Mouse (Mus musculus) heart, embryonic 13.5 days (tissue): ENCODE measurements around the gene Cadps2. TPM values are rescaled to one million over a fixed set of nuclear protein-coding genes. Genes with fewer than 3 reads are reported as not detected.

ENCODE experiments used
- ATAC-seq: fragments of 200-750 bp; cut with Nextera tagmentation; 2 replicates; pipeline ENCODE4 v1.8.0; 2017; ENCODE audit warnings: moderate TSS enrichment; ENCODE audit not compliant: insufficient number of reproducible peaks, low FRiP score, low TSS enrichment; ENCODE audit errors: extremely low read depth
- H3K27ac ChIP-seq: fragments of 300-500 bp; sonication (generic); replicated peaks from 2 replicates; pipeline ENCODE4 v1.5.1; 2015; ENCODE audit warnings: moderate library complexity, mild to moderate bottlenecking, inconsistent platforms
- H3K27me3 ChIP-seq: fragments of 300-500 bp; sonication (generic); replicated peaks from 2 replicates; pipeline ENCODE4 v1.6.1; 2015; ENCODE audit warnings: mild to moderate bottlenecking, inconsistent platforms
- H3K36me3 ChIP-seq: fragments of 300-500 bp; sonication (generic); 2 replicates; pipeline ENCODE4 v1.6.1; 2015; ENCODE audit warnings: mild to moderate bottlenecking, inconsistent platforms
- H3K4me1 ChIP-seq: fragments of 300-500 bp; sonication (generic); 2 replicates; pipeline ENCODE4 v1.6.1; 2015; ENCODE audit warnings: inconsistent platforms
- H3K4me2 ChIP-seq: fragments of 300-500 bp; sonication (generic); 2 replicates; pipeline ENCODE4 v1.6.1; 2015; ENCODE audit warnings: inconsistent platforms, mild to moderate bottlenecking, moderate library complexity
- H3K4me3 ChIP-seq: fragments of 300-500 bp; sonication (generic); 2 replicates; pipeline ENCODE4 v1.5.1; 2015; ENCODE audit warnings: moderate library complexity, mild to moderate bottlenecking, inconsistent platforms
- H3K9ac ChIP-seq: fragments of 300-500 bp; sonication (generic); 2 replicates; pipeline ENCODE4 v1.6.1; 2015; ENCODE audit warnings: inconsistent platforms, mild to moderate bottlenecking, moderate library complexity
- H3K9me3 ChIP-seq: fragments of 300-500 bp; sonication (generic); 2 replicates; pipeline ENCODE4 v1.6.1; 2016; ENCODE audit warnings: inconsistent platforms
- WGBS: fragments of 180-500 bp; shearing (Covaris S2); methylation state at CpG from one replicate; pipeline ENCODE4 v1.1.7; 2015; ENCODE audit warnings: mixed read lengths; 5-methylcytosine and 5-hydroxymethylcytosine counted together
- polyA plus RNA-seq: library from polyadenylated mRNA; unstranded; fragments of >200 nt; fragmentation: Nextera tagmentation; extraction: Ambion mirVana; gene quantifications from 2 replicates; pipeline ENCODE4 v1.2.1, GENCODE M21; 2015

Gene Cadps2
- polyA plus RNA-seq, 1 experiment from 2014 or later = 0.78 TPM

DNA sequence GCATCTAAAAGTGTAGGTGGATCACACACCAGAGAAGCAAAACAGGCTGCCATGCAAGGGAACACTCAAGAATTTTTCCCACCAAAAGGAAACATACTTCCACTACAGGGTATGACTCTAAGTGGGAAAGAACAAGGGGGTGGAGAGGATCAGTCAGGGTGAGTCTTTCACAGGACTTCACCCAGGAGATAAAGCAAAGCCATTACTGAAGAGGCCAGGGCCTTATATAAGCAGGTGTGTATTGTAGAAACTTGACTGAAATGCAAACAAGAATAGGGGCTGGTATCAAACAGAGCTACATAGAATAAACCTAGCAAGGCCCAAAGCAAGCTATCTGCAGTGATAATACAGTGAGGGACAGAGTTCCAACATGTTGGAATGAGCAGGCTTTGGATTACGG, 271.6 kb downstream of the Cadps2 start:
- Histone ChIP-seq H3K4me3 (no peak overlapping the region), H3K27ac (no peak overlapping the region), H3K27me3 (no peaks in the 10 kb centered on the region), H3K4me2 (no peak overlapping the region), H3K4me1 (no peaks in the 10 kb centered on the region), H3K9ac (no peak overlapping the region), H3K36me3 (no peaks in the 10 kb centered on the region), H3K9me3 (no peaks in the 10 kb centered on the region)
- WGBS = 69% methylated on average over 1 of the region's 1 CpGs
- no peak for ATAC-seq

DNA sequence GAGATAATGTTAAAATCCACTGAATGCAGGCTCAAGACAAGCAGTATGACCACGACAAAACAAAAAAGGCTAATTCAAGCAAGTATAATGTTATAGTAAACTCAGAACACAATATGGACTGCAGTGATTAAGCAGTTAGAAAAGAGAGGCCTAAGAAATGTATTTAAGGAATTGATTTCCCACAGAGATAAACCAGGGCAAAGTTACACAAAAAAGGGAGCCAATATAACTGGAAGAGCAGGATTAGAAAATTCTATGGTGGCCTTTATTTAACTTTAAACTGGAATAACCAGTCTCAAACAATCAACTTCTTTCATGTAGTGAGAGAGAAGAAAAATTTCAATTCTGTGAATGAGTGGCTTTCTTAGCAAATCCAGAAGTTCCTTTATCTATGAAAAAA, 289.3 kb downstream of the Cadps2 start:
- Histone ChIP-seq H3K4me3 (no peak overlapping the region), H3K4me2 (no peak overlapping the region), H3K27ac (no peak overlapping the region), H3K27me3 (no peaks in the 10 kb centered on the region), H3K9me3 (no peaks in the 10 kb centered on the region), H3K4me1 (no peaks in the 10 kb centered on the region), H3K9ac (no peak overlapping the region), H3K36me3 (no peaks in the 10 kb centered on the region)
- ATAC-seq = no peak
- 75% methylated on average over 1 of the region's 1 CpGs for WGBS

DNA sequence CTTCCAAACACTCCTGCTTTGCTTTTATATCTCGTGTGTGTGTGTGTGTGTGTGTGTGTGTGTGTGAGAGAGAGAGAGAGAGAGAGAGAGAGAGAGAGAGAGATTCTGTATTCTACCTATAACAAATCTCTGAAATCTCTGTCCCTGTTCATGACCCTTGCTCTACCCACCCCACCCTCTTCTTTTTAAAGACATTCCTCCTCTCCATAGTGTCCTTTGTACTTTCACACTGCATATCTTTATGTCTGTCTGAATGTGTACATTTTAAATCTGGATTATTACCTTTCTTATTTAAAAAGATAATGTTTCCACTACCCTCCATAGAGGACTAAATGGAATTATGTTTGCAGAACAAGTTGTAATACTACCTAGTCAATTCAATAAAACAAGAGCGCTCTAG, 315.5 kb downstream of the Cadps2 start:
- ATAC-seq = no peak
- Histone ChIP-seq H3K9ac (no peak overlapping the region), H3K4me3 (no peak overlapping the region), H3K36me3 (no peaks in the 10 kb centered on the region), H3K9me3 (no peaks in the 10 kb centered on the region), H3K27me3 (no peaks in the 10 kb centered on the region), H3K4me2 (no peak overlapping the region), H3K4me1 (no peaks in the 10 kb centered on the region), H3K27ac (no peak overlapping the region)
- 70% methylated on average over 2 of the region's 2 CpGs for WGBS

DNA sequence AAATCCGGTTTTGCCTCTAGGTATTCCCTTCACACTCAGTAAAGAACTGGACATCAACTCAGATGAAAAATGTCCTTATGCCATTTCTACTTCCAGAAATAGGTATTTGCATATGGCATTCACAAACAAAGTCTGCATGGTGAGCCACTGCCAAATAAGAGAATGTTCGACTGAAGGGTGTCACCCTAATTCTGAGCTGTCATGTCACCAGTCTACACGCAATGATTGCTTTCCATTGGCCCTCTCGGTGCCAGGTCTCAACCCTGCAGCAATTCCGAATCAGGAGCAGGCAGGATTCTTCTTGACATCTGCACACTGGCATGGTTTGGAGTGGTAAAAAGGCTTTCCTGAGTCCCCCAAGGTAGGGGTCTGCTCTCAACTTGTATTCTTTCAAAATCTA, 316.7 kb downstream of the Cadps2 start:
- no peaks in the 10 kb centered on the region for H3K4me1 ChIP-seq
- H3K9ac ChIP-seq = no peak overlapping the region
- no peak for ATAC-seq
- no peaks in the 10 kb centered on the region for H3K36me3 ChIP-seq
- H3K27ac ChIP-seq = no peak overlapping the region
- 82% methylated on average over 5 of the region's 5 CpGs for WGBS
- H3K9me3 ChIP-seq = no peaks in the 10 kb centered on the region
- H3K4me3 ChIP-seq = no peak overlapping the region
- H3K27me3 ChIP-seq = no peaks in the 10 kb centered on the region
- no peak overlapping the region for H3K4me2 ChIP-seq

DNA sequence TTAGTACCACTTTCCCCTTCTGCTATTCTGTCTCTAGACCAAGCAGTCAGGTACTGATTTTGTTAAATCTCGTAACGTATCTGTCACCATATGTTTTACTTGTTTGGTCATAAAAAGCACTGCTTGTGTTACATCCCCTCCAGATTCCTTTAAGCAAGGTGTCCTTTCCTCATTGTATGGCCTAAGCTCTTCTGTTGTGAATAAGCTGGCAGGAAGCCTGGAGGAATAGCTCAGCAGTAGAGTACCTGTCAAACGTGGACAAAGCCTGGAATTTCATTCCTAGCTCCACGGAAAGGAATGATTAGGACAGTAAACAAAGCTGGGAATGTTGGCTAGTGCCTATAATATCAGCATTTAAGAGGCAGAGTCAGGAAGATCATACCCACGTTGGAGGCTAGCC, 340.6 kb downstream of the Cadps2 start:
- Histone ChIP-seq H3K36me3 (no peaks in the 10 kb centered on the region), H3K9ac (no peak overlapping the region), H3K27ac (no peak overlapping the region), H3K4me3 (no peak overlapping the region), H3K4me1 (peaks cover 2% of the 10 kb centered on the region; the same call in 1 of the 2 replicates), H3K27me3 (no peaks in the 10 kb centered on the region), H3K9me3 (no peaks in the 10 kb centered on the region), H3K4me2 (no peak overlapping the region)
- WGBS = 51% methylated on average over 5 of the region's 5 CpGs
- ATAC-seq = no peak

DNA sequence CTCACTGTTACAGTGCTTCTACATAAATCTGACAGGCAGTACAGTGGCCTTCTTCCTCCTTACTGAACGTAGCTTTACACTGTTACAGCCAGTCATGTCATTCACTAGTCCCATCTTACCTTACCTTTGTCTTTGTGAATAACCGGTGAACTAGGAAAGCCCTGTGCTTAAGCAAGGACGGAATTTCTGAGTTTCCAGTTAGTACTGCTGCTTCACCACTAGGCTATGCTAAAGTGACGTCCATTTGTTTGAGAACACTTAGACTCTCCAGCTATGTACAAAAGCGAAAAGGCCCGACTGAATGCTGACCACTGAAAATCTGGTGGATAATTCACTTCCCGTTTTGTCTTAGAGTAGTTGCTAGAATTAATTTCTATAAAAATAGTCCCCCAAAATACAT, 347.4 kb downstream of the Cadps2 start:
- no peak for ATAC-seq

DNA sequence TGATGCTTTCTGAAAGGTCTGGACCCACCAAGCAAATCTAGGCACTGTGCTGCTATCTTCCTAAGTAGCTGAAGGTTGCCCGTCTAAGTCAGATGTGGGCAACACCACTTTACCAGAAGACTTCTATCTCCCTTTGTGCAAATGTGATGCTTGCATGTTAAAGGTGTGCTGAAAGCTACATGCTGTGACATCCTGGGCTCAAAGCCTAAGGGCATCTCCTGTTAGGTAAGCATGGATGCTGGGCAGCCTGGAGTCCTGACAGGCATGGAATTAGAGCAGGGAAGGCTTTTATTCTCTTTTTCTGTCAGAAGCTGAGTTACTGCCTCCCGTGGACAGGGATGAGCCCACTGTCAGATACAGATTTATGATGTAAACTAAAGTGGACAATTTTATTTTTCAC, 348.8 kb downstream of the Cadps2 start:
- Histone ChIP-seq H3K27ac (no peak overlapping the region), H3K9me3 (no peaks in the 10 kb centered on the region), H3K27me3 (0 out of 2 replicates have a peak, but pooled peaks cover 3% of the 10 kb centered on the region), H3K4me2 (no peak overlapping the region), H3K4me3 (no peak overlapping the region), H3K4me1 (peaks cover 2% of the 10 kb centered on the region; the same call in 1 of the 2 replicates), H3K36me3 (no peaks in the 10 kb centered on the region), H3K9ac (no peak overlapping the region)
- ATAC-seq = no peak
- WGBS = 69% methylated on average over 2 of the region's 2 CpGs

More for the DNA sequence above, 347.4 kb downstream of the Cadps2 start:
- Histone ChIP-seq H3K4me2 (no peak overlapping the region), H3K4me3 (no peak overlapping the region), H3K27me3 (0 out of 2 replicates have a peak, but pooled peaks cover 3% of the 10 kb centered on the region), H3K9me3 (no peaks in the 10 kb centered on the region), H3K9ac (no peak overlapping the region), H3K36me3 (no peaks in the 10 kb centered on the region), H3K4me1 (peaks cover 2% of the 10 kb centered on the region; the same call in 1 of the 2 replicates), H3K27ac (no peak overlapping the region)
- 44% methylated on average over 7 of the region's 7 CpGs for WGBS

DNA sequence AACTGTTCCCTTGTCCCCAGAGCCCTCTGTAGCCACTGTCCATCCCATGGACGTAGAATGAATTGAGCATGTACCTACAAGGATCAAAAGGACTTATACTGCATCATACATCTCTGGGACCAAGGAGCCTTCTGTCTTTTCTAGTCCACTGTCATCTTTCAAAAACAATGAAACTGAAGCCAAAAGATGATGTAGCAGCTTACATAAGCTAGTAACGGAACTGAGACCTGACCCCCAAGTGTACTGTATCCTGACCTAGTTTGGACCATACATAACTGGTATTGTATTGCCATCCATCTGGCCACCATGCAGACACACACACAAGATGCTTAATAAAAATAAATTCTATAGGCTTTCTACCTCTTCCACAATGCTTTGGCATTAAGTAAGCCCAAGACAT, 350.2 kb downstream of the Cadps2 start:
- 72% methylated on average over 2 of the region's 2 CpGs for WGBS
- Histone ChIP-seq H3K4me2 (no peak overlapping the region), H3K4me1 (no peaks in the 10 kb centered on the region), H3K27ac (no peak overlapping the region), H3K36me3 (no peaks in the 10 kb centered on the region), H3K9ac (no peak overlapping the region), H3K27me3 (0 out of 2 replicates have a peak, but pooled peaks cover 3% of the 10 kb centered on the region), H3K9me3 (no peaks in the 10 kb centered on the region), H3K4me3 (no peak overlapping the region)
- ATAC-seq = no peak

DNA sequence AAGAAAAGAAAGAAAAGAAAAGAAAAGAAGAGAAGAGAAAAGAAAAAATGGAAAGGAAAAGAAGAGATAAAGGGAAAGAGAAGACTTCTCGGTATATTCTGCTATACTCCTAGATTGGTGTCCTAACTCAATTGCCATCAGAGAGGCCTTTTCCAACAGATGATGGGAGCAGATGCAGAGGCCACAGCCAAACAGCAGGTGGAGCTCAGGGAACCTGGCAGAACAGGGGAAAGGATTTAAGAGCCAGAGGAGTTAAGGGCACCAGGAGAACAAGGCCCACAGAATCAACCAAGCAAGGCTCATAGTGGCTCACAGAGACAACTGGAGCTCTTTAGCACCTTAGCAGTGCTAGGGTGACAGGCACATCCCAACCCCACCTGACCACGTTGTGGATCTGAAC, 366.5 kb downstream of the Cadps2 start:
- H3K27me3 ChIP-seq = no peaks in the 10 kb centered on the region
- H3K9me3 ChIP-seq = no peaks in the 10 kb centered on the region
- H3K36me3 ChIP-seq = no peaks in the 10 kb centered on the region
- no peaks in the 10 kb centered on the region for H3K4me1 ChIP-seq
- no peak overlapping the region for H3K4me2 ChIP-seq
- H3K4me3 ChIP-seq = no peak overlapping the region
- 61% methylated on average over 2 of the region's 2 CpGs for WGBS
- no peak overlapping the region for H3K27ac ChIP-seq
- no peak for ATAC-seq
- no peak overlapping the region for H3K9ac ChIP-seq

DNA sequence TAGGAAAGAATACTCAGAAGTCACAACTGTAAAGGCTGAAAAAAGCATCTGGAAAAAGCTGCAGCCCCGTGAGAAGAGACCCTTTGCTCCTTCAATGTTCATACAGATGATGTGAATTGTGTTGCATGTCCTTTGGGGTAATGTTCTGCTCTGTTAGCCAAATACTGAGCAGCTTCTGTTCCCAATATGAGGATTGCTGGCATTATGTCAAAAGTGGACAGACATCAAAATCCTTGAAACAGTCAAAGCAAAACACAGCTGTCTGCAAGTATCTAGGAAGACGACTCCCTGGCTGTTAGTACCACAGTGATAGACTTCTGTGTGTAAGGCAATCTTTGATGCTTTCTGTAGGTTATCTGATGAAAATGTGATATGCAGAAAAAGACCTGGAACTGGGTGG, 367.4 kb downstream of the Cadps2 start:
- WGBS = 61% methylated on average over 2 of the region's 2 CpGs
- Histone ChIP-seq H3K4me3 (no peak overlapping the region), H3K27me3 (no peaks in the 10 kb centered on the region), H3K4me1 (no peaks in the 10 kb centered on the region), H3K9ac (no peak overlapping the region), H3K36me3 (no peaks in the 10 kb centered on the region), H3K27ac (no peak overlapping the region), H3K9me3 (no peaks in the 10 kb centered on the region), H3K4me2 (no peak overlapping the region)
- no peak for ATAC-seq

DNA sequence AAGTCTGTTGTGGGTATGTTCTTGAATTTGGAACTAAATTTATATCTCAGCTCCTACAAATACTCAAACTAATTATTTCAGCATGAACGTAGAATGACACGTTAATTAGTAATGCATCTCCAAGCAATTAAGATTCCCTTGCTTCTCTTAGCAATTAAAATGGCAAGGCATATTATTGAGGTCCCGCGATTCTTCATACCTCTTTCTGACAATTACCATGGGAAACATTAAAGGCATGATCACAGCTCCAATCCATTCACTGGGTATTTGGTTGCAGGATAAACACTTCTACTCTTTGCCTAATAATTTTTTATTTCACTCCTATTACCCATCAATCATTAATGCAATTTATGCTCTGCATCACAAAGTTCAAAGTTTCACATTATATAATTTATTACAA, 371.3 kb downstream of the Cadps2 start:
- 83% methylated on average over 4 of the region's 4 CpGs for WGBS
- Histone ChIP-seq H3K4me1 (no peaks in the 10 kb centered on the region), H3K36me3 (no peaks in the 10 kb centered on the region)

DNA sequence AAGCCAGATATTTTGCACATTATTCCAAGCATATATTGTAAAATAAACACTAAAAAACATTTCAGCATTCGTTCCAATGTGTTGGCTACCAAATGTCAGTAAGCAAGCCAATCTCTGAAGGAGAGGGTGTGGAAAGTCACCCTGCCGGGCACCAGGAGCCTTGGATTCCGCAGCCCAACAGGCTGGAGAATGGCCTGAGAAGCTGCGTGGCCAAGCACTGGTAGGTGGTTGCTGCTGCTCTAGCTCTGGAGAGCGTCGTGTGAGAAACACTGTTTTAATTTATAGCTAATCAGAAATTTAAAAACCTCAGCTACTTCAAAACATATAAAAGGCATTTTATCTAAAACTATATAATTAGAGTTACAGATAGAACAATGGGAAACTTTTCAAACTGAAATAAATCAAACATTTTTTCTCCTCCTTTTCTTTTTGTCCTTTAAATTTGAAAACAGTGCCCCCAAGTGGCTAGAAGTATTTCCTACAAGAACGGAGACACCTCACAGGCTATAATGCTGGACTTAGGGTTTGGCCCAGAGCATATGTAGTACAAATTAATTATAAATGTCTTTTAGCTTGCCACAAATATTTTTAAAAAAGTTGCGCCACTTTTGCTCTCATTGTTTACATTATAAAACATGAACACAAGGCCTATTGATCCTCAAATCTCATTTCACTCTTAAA, 376.5 kb downstream of the Cadps2 start:
- peak overlapping the region; percentile 47; the same call in 1 of the 2 replicates for H3K9ac ChIP-seq
- no peak for ATAC-seq
- no peaks in the 10 kb centered on the region for H3K36me3 ChIP-seq
- WGBS = 23% methylated on average over 8 of the region's 8 CpGs
- no peak overlapping the region for H3K4me3 ChIP-seq
- H3K4me2 ChIP-seq = peak overlapping the region; percentile 46
- no peaks in the 10 kb centered on the region for H3K27me3 ChIP-seq
- H3K9me3 ChIP-seq = no peaks in the 10 kb centered on the region
- no peak overlapping the region for H3K27ac ChIP-seq
- 0 out of 2 replicates have a peak, but pooled peaks cover 2% of the 10 kb centered on the region for H3K4me1 ChIP-seq

More for the DNA sequence above, 371.3 kb downstream of the Cadps2 start:
- H3K27me3 ChIP-seq = no peaks in the 10 kb centered on the region
- no peak overlapping the region for H3K4me2 ChIP-seq
- H3K4me3 ChIP-seq = no peak overlapping the region
- no peak overlapping the region for H3K9ac ChIP-seq
- H3K27ac ChIP-seq = no peak overlapping the region
- no peak for ATAC-seq
- no peaks in the 10 kb centered on the region for H3K9me3 ChIP-seq
